Mouse (Mus musculus) naive thymus-derived CD4-positive, alpha-beta T cell, adult 2 months (primary cell): ENCODE measurements at regions not wholly inside any gene's neighbourhood (a gene's known extent, or its start where the extent isn't known, plus 50 kb on each side); places are given as distances from the start of the nearest gene placed in this dataset.

Source experiments
- DNase-seq: peaks from one replicate; pipeline ENCODE4 v3.0.0-alpha.2; 2011; ENCODE audit warnings: low read depth

DNA sequence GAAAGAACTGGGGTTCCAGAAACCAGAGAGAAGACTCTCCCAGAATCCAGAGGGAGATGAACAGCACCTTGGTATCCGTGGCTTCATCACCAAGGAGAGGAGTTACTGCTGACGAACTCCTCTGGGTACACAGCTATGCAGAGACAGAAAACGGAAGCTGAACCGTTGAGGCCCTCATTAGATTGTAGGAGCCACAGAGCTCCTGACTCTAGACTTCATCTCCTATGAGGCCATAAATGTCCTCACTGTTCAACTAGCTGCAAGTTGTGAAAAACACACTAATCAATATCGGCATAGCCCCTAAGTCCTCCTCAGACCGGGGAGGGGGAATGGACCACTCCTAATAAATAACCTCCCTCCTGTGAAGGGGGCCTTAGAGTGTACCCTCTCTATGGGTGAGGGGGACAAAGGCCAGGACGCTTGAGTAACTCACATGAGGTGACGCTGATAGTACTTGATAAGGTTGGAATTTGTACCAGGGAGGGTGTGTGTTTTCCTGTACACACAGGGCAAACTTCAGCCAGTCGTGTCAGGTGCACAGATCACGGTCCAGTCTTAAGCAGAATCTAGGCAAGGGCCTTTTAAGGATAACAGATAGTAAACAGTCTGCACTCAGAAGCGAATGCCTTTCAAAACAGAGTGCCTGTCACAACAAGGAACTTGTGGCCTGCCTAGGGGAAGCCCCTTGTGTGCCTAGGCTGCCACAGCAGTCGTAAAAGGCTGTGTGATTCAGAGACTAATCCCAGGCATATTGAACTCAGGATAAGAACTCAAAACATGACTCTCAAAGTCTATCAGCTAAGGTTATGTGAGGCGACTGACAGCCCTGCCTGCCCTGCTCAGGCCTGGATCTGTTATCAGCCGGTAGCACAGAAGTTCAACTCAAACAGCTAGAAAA, 104.2 kb downstream of the Dyrk2 start:
- peak; percentile 80 for DNase-seq

DNA sequence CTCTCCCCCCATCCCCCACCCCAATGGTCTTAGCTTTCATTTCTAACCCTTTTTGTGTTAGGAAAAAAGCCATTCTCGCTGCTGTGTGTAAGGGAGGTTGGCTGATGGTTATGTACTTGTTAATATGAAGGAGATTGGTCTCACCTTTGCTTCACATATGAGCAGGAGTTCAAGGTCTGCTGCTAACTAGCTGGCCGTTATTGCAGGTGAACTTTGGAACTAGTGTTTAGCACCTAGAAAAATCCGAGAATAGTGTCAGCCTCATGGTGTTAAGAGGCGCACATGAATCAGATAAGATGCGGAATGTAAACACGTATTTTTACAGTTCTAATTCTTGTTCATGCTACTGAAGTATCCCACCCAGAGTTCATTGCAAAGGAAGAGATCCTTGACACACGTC, 103.2 kb downstream of the Dyrk2 start:
- peak; percentile 14 for DNase-seq

DNA sequence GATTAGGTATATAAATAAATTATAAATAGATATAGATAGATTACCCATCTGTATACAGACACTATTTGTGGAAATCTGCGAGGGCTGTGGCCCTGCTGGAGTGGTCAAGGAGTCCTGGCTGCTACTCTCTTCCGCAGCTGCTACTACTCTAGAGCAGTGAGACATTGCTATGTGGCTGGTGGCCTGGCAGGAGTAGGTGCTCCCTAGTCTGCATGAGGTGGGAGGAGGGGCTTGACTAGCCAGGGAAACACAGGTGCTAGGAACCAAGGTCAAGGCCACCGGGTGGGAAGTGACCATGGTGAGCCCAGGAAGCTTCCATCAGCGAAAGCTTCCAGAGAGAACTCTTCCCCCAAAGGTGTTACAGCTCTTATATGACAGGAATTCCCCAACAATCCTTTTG, 100.3 kb downstream of the Dyrk2 start:
- no peak for DNase-seq

DNA sequence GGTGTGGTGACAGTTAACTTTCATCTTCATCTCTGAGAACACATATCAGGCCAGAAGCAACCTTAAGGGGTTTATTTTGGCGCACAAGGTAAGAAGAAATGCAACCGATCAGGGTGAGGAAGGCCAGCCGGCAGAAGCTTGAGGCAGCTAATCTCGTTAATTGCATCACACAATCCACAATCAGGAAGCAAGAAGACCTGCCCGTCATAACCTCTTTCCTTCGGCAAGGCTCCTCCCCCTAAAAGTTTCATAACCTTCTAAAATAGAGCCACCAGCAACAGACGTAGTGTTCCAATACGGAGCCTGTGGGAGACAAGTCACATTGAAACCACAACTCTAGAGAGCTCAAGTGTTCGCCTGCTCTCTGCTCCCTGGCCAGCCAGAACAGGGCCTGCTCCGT, 91.4 kb downstream of the Dyrk2 start:
- DNase-seq = no peak

DNA sequence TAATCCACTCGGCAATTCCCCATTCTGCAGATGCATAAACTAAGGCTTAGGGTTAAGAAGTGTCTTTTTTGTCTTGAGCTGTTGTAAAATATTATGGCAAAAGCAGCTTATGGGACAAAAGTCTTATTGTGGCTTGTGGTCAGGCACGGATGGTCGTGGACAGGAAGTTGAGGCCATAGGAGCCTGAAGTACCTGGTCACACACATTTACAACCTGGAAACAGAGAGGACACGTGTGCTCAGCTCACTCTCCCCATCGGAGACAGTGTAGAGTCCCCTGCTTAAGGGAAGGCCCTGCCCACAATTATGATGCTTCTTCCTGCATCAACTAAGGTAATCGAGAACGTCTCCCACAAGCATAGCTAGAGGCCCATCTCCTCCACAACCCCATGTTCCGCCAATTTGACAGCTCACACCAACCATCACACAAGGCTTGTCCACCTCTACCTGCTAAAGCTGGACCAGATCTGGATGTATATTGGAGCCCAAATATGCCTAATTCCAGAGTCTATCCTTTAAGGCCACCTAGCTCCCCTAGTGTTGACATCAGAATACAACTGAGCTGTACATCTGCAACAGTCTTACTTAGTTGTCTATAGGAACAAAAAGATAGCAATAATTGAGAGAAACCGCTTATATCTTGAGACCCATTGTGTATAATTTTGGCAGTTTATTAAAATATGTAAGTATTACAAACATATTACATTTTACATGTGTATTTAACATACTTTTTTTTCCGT, 89.0 kb downstream of the Dyrk2 start:
- DNase-seq = peak; percentile 31

DNA sequence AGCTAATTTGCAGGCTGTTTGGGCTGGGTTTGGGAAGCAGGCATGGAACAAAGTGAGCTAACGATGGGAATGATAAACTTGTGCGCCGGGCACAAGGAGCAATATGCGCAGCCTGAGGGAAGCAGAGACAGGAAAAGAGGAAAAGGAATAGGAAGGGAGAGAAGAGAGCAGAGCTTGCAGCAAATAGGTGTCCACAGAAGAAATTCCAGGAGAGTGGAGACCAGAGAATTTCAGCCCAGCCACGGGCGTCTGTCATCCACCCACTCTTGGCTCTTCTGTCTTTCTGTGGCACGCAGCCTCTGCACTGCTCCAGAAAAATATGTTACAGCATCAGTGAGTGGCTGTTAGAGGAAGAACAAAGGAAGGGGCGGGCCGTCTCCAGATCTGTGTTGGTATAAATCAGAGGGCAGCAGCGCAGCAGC, 88.2 kb downstream of the Dyrk2 start:
- peak; percentile 52 for DNase-seq

DNA sequence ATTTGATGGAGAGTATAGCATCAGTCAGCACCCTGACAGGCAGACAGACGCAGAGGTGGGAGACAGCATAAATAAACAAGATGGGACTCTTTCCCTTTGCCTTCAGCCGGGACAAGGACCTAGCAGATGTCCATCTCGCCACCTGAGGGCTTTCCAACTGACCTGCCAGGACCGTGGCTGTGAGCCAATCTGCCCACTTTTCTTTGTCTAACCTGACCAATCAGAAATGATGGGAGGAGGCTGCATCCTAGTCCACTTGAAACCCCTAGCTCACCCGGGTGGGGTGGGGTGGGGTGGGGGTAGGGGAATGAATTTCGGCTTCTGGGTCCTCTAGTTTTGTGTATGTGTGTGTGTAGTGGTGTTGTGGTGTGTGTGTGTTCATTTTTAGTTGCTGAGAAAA, 87.4 kb downstream of the Dyrk2 start:
- no peak for DNase-seq

DNA sequence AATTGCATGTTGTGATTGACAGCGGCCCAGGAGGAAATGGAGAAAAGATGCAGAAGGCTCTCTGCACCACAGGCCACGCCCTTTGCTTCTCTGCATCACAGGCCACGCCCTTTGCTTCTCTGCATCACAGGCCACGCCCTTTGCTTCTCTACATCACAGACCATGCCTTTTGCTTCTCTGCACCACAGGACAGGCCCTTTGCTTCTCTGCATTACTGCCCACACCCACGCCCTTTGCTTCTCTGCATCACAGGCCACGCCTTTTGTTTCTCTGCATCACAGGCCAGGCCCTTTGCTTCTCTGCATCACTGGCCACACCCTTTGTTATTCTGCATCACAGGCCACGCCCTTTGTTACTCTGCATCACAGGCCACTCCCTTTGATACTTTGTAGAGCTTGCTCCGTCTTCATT, 82.7 kb downstream of the Dyrk2 start:
- peak; percentile 43 for DNase-seq

DNA sequence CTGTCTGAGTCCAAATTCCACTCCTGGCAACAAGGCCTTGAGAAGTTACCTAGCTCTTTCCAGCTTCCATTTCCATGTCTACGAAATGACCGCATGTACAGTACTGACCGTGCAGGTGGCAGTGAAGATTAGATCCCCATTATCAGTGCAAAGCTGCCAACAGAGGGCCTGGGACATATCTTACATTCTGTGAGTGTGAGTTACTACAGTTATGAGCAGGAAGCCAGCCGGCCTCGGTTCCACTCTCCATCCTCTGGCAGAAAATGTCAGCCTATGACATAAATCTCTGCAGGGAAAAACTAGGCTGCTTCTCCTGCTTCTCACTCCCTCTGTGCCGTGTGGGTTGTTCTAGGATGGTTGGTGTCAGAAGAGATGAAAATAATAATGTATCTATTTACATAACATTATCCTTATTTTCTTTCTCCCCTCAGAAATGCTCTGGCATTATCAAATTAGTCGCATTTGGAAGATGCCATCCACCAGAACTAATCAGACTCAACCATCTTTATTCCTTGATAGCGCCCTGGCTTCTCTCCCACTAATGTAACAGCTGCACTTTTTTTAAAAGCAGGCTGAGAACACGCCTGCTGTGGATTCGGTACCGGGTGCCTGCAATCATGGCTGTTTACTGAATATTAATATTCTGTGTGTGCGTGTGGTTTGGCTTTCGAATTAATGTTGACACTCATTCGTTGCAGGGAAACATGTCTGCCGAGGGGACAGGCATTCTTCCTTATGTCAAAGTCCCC, 77.5 kb downstream of the Dyrk2 start:
- DNase-seq = no peak

DNA sequence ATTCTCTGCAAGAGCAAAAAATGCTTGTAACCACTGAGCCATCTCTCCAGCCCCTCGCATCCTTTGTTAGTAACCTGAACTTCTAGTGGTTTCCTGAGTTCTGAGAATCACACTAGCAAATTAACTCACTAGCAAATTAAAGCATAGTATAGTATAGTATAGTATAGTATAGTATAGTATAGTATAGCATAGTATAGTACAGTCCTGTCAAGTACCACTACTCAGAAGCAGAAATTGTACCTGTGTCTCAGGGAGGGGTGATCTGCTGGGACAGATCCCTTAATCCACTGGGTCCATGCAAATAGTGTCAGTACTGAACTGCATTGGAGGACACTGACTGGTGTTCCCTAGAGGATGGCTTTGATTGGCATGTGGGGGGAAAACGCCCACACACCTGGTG, 76.2 kb downstream of the Dyrk2 start:
- no peak for DNase-seq

DNA sequence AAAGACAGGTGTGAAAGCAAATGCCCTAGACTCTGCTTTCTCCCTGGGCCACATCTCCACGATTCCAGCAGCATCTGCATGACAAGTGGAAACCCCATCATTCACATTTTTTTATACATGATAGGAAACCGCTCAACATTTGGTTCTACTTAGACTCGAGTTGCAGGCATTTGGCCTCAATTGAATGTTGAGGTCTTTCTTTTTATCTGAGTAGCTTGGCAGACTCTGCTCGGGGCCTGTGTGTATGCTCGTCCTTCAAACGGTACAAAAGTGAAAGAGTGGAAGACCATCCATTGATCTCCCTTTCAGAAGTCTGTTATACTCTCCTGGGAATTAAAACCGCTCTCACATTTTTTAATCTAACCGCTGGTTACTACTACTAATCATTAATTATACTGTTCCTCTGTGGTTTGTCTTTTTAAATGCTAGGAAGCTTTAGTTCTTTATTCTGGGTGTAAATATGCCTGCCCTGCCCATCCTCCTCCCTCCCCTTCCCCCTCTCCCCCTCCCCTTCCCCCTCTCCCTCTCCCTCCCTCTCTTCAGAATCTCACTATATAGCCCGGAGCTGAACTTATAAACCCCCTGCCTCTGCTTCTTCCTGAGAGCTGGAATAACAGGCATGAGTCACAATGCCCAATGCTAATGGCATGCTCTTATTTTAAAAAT, 75.5 kb downstream of the Dyrk2 start:
- no peak for DNase-seq

DNA sequence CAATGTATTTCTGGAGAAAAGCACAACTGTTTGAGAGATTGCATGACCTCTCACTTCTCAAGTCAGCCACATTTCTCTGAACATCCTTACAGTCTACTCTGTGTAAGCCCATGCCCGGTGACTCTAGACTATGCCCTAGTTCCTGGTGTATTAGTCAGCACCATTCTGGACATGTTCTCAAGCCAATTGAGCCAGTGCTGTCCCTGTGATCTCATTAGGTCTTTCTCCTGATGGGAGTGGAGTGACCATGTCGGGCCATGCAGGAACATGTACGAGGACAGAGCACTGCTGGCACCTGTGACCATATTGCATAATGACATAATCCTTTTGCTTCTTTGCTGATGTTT, 75.0 kb downstream of the Dyrk2 start:
- DNase-seq = no peak

DNA sequence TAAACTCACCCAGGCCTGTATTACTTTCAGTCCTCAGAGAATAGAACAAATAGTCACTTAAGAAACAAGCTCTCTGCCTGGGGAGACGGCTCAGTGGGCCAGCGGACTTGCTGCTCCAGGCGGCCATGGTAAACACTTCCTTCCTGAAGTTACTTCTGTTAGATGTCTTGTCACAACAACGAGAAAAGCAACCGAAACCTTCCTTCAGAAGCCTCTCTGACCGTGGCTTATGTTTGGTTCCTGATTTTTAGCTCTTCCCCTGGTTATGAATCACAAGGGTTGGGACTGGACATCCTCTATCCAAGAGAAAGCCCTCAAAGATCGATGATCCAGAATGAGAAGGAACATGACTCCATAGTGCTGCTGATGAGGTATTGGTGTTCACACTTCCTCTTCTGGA, 73.5 kb downstream of the Dyrk2 start:
- peak; percentile 58 for DNase-seq

DNA sequence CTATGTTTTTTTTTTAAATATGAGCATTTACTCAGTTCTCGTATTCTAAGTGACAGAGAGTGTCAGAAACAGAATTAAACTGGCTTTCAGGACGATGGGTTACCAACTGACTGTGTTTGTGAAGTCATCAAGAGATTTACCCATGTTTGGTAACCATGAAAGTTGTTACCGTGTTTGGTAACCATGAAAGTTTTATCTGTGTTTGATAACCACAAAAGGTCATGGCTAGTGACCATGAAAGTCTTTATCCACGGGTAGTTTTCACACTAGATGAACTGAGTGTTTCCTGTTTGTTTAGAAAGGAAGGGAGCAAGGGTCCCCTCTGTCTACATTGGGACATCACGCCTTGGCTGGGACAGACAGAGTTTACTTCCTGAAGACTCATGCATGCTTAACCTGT, 72.8 kb downstream of the Dyrk2 start:
- no peak for DNase-seq

DNA sequence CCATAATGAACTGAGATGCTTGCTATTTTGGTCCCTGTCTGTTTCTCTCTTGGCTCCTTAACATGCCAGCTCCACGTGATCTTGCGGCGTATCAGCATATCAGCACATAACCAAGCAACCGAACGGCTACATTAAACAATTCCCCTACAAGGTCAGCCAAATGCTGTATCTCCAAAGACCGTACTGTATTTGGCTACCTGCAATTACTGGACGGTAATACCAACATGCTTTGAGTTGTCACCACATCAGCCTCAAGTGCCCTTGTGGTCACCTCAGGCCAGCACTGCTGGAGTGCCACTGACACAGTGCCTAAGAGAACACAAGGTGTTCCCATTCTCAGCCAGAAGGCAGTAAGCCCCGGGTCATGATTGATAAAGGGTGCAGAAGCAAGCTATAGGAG, 70.2 kb downstream of the Dyrk2 start:
- DNase-seq = no peak

DNA sequence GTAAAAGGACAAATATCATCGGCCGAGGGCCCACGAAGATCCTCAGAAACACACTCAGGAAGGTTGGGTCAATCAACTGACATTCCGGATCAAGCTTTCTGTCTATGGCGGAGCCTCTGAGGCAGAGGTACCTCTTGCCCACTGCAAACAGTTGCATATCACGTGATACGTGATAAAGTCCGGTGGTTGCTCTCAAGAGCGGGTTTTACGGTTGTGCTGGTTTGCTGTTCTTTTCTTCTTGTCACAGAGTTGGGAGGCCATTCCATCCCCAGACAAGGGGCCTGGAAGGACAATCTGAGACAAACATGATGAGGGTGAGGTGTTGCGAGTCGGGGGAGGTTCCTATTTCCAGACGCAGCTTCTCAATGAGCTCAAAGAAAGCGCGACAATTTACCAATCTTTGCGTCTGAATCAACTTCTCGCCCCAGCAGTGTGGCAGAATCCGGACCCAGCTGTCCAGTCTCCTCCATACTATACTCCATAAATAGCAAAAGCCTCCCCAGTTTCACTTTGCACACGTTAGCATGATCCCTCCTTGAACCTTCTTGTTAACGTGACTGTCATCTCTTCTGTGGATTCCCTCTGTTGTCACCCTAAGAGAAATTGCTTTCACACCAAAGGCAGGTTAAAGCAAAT, 66.0 kb downstream of the Dyrk2 start:
- DNase-seq = no peak

DNA sequence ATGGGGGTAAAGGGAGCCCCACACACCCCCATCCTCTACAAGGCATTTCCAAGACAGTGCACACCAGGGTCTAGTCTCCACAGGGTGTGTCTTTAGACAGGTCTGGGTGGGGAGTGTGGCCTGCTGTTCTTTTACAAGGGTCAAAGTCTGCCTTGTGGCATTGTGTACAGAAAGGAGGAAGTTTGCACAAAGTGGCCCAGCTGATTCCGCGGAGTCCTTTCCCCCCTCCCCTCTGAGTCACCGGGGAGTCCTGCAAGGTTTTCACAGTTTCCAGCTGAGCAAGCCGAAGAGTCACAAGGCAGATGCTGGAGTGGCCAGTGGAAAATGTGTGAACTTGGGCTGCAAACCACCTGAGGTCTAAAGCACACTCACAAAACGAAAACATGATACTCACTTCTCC, 65.4 kb downstream of the Dyrk2 start:
- no peak for DNase-seq
